Mouse (Mus musculus) pancreas, adult 10 weeks (tissue): Measurements from ENCODE around the gene Ccdc36. TPM values are rescaled to one million over a fixed set of nuclear protein-coding genes. Genes with fewer than 3 reads are reported as not detected.

Source experiments
- polyA plus RNA-seq: library from polyadenylated mRNA; stranded (reverse); fragments of 350-450 nt; fragmentation: Illumina TruSeq; extraction: RNeasy Lipid Tissue Mini Kit (QIAGEN cat#74804); gene quantifications from one replicate; pipeline ENCODE4 v1.2.3, GENCODE M21; 2015; ENCODE audit warnings: low read depth, low replicate concordance; ENCODE audit not compliant: insufficient read depth

The Ccdc36 gene
- polyA plus RNA-seq = not detected

GRCm38 (mm10) chr9:108428384-108428783 lies at the start of gene Ccdc36:
Gene Ccdc36 (minus strand): TSS chr9:108428484.

GRCm38 (mm10) chr9:108461181-108461631 lies 32.9 kb upstream of the Ccdc36 start, which contains the start of gene Klhdc8b:
Gene Klhdc8b (minus strand): TSS chr9:108461581.

GRCm38 (mm10) chr9:108460319-108461178 lies 32.3 kb upstream of the Ccdc36 start, which contains the start of gene Ccdc71:
Gene Ccdc71 (plus strand): TSS chr9:108460527.

GRCm38 (mm10) chr9:108436182-108436581 lies 7.9 kb upstream of the Ccdc36 start, which contains the start of gene BC048562:
Gene BC048562 (plus strand): TSS chr9:108436482.

GRCm38 (mm10) chr9:108392676-108393075 lies 35.6 kb downstream of the Ccdc36 start, which contains the start of gene 1700102P08Rik:
Gene 1700102P08Rik (plus strand): TSS chr9:108392805.

Other genes starting within 250 kb of the Ccdc36 start
- 0.48 TPM for gene Bsn, start 238.1 kb downstream of the Ccdc36 start, polyA plus RNA-seq
- 15.5 TPM for gene Dag1, start 164.5 kb downstream of the Ccdc36 start, polyA plus RNA-seq
- gene Nicn1, start 138.1 kb downstream of the Ccdc36 start, polyA plus RNA-seq = 4.3 TPM
- gene Amt, start 131.6 kb downstream of the Ccdc36 start, polyA plus RNA-seq = 5.3 TPM
- 65.0 TPM for gene Rhoa, start 122.4 kb downstream of the Ccdc36 start, polyA plus RNA-seq
- gene Tcta, start 122.3 kb downstream of the Ccdc36 start, polyA plus RNA-seq = 17.3 TPM
- 93.4 TPM for gene Gpx1, start 89.6 kb downstream of the Ccdc36 start, polyA plus RNA-seq
- 34.3 TPM for gene Usp4, start 80.6 kb downstream of the Ccdc36 start, polyA plus RNA-seq
- gene 1700102P08Rik, start 35.7 kb downstream of the Ccdc36 start, polyA plus RNA-seq = 1.3 TPM
- not detected for gene BC048562, start 8.0 kb upstream of the Ccdc36 start, polyA plus RNA-seq
- gene Ccdc71, start 32.0 kb upstream of the Ccdc36 start, polyA plus RNA-seq = 7.4 TPM
- gene Klhdc8b, start 33.1 kb upstream of the Ccdc36 start, polyA plus RNA-seq = 9.8 TPM
- 36.8 TPM for gene Lamb2, start 51.3 kb upstream of the Ccdc36 start, polyA plus RNA-seq
- 39.8 TPM for gene Usp19, start 62.1 kb upstream of the Ccdc36 start, polyA plus RNA-seq
- gene Qars, start 79.2 kb upstream of the Ccdc36 start, polyA plus RNA-seq = 48.0 TPM
- 23.8 TPM for gene Qrich1, start 88.3 kb upstream of the Ccdc36 start, polyA plus RNA-seq
- 25.0 TPM for gene Impdh2, start 131.8 kb upstream of the Ccdc36 start, polyA plus RNA-seq
- 4.8 TPM for gene Ndufaf3, start 138.9 kb upstream of the Ccdc36 start, polyA plus RNA-seq
- gene Dalrd3, start 141.4 kb upstream of the Ccdc36 start, polyA plus RNA-seq = 40.8 TPM
- gene Wdr6, start 150.3 kb upstream of the Ccdc36 start, polyA plus RNA-seq = 9.3 TPM
- 2.9 TPM for gene P4htm, start 169.2 kb upstream of the Ccdc36 start, polyA plus RNA-seq
- gene Arih2, start 220.9 kb upstream of the Ccdc36 start, polyA plus RNA-seq = 9.1 TPM
- gene Slc25a20, start 233.6 kb upstream of the Ccdc36 start, polyA plus RNA-seq = 4.5 TPM